Mouse (Mus musculus): ENCODE data around the gene Rfx5.
"Not testable (repeated sequence)": the region's sequence is repeated elsewhere in the genome, so short reads cannot be mapped to it uniquely, and the experiment has no call there.

Rfx5 gene

GRCm38 (mm10) chr3:94953764-94954616 lies at the start of gene Rfx5:
Rfx5 (plus strand) TSS chr3:94954075.
- DNase-seq (ENCODE audit: low spot score): peak; percentile 97

GRCm38 (mm10) chr3:94904759-94905158 lies 49.1 kb upstream of the Rfx5 start:
- not testable (repeated sequence) for DNase-seq (ENCODE audit: low spot score)

GRCm38 (mm10) chr3:94906482-94906881 lies 47.4 kb upstream of the Rfx5 start:
- no peak for DNase-seq (ENCODE audit: low spot score)

GRCm38 (mm10) chr3:94911050-94911693 lies 42.7 kb upstream of the Rfx5 start:
- DNase-seq (ENCODE audit: low spot score): no peak

- DNase-seq (ENCODE audit: low spot score): peak; percentile 52
Observed at GRCm38 (mm10) chr3:94913801-94914200, 40.1 kb upstream of the Rfx5 start.

GRCm38 (mm10) chr3:94915903-94916741 lies 37.8 kb upstream of the Rfx5 start:
- no peak for DNase-seq (ENCODE audit: low spot score)

GRCm38 (mm10) chr3:94917816-94918361 lies 36.0 kb upstream of the Rfx5 start:
- no peak for DNase-seq (ENCODE audit: low spot score)

- peak; percentile 36 for DNase-seq (ENCODE audit: low spot score)
Observed at GRCm38 (mm10) chr3:94918845-94919244, 35.0 kb upstream of the Rfx5 start.

- no peak for DNase-seq (ENCODE audit: low spot score)
Observed at GRCm38 (mm10) chr3:94921104-94921503, 32.8 kb upstream of the Rfx5 start.

GRCm38 (mm10) chr3:94922333-94922732 lies 31.5 kb upstream of the Rfx5 start:
- peak; percentile 60 for DNase-seq (ENCODE audit: low spot score)

- DNase-seq (ENCODE audit: low spot score): no peak
Observed at GRCm38 (mm10) chr3:94924688-94925087, 29.2 kb upstream of the Rfx5 start.

- DNase-seq (ENCODE audit: low spot score): not testable (repeated sequence)
Observed at GRCm38 (mm10) chr3:94926301-94926736, 27.6 kb upstream of the Rfx5 start.

- not testable (repeated sequence) for DNase-seq (ENCODE audit: low spot score)
Observed at GRCm38 (mm10) chr3:94928979-94929378, 24.9 kb upstream of the Rfx5 start.

GRCm38 (mm10) chr3:94930386-94931266 lies 23.2 kb upstream of the Rfx5 start:
- DNase-seq (ENCODE audit: low spot score): peak; percentile 86

GRCm38 (mm10) chr3:94931427-94932082 lies 22.3 kb upstream of the Rfx5 start:
- not testable (repeated sequence) for DNase-seq (ENCODE audit: low spot score)

- not testable (repeated sequence) for DNase-seq (ENCODE audit: low spot score)
Observed at GRCm38 (mm10) chr3:94932279-94932678, 21.6 kb upstream of the Rfx5 start.

GRCm38 (mm10) chr3:94932809-94933564 lies 20.9 kb upstream of the Rfx5 start, which contains the start of gene Selenbp1:
Selenbp1 (plus strand) TSS chr3:94933056.
- peak; percentile 86 for DNase-seq (ENCODE audit: low spot score)

GRCm38 (mm10) chr3:94933604-94934003 lies 20.3 kb upstream of the Rfx5 start:
- not testable (repeated sequence) for DNase-seq (ENCODE audit: low spot score)

- DNase-seq (ENCODE audit: low spot score): not testable (repeated sequence)
Observed at GRCm38 (mm10) chr3:94934564-94934963, 19.3 kb upstream of the Rfx5 start.

Data from adipocyte (in vitro differentiated cells).